9 mouse cellular contexts compared by ENCODE assay signal in the genomic region with DNA sequence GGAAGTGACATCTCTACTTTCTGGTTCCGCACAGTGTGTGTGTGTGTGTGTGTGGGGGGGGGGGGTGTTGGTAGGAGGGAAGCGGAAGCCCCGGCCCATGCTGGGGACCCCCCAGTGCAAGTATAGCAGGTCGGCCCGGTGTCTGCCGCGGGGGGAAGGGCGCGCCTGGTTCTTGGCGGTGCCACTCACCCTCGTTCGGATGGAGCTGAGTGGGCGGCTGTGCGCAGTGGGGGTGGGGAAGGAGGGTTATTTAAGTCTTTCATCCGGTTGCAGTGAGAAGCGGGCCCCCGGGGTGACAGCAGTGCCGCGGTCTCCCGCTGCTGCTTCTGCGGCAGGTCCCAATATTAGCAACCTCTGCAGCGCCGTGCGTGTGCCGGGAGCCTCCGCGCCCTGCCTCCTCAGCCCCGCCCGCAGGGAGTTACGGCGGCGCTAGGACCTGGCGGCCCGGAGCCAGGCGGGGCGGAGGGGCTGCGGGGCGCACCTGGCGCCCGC. TPM values are rescaled to one million over a fixed set of nuclear protein-coding genes. Genes with fewer than 3 reads are reported as not detected.
DNase-seq lines count a peak whose midpoint lies in the region; ATAC-seq and TF ChIP-seq lines count a peak whose summit lies in the region.
"Had no signal": no experiment of that assay in that cellular context is flagged by ENCODE, and none has a peak within 500 bp of the region (broad histone marks: within the 10 kb centered on the region; RNA-seq: fewer than 3 reads in every experiment).

No protein-coding gene starts in this region.

- H3K9ac ChIP-seq in forebrain, embryonic 16.5 days (replicated peaks; ENCODE audit: low read depth, low read length), result peak overlapping the region; percentile 54
- H3K9ac ChIP-seq in hindbrain, postnatal 0 days (replicated peaks; ENCODE audit: low read length), result peak overlapping the region; percentile 69
- H3K9ac ChIP-seq in midbrain, embryonic 14.5 days (replicated peaks; ENCODE audit: low read length), result peak overlapping the region; percentile 75

- ATAC-seq in forebrain, embryonic 16.5 days, result peak; percentile 78
- peak; percentile 86 for ATAC-seq in hindbrain, postnatal 0 days
- ATAC-seq in midbrain, embryonic 14.5 days (ENCODE audit: low FRiP score, low TSS enrichment), result peak; percentile 84

- H3K4me3 ChIP-seq in gastrocnemius, adult 2 months, result peak overlapping the region; percentile 83
- H3K4me3 ChIP-seq in forebrain, embryonic 16.5 days (replicated peaks; ENCODE audit: low read length), result peak overlapping the region; percentile 63
- peak overlapping the region; percentile 58 for H3K4me3 ChIP-seq in hindbrain, postnatal 0 days (ENCODE audit: low read length)
- H3K4me3 ChIP-seq in midbrain, embryonic 14.5 days (replicated peaks; ENCODE audit: low read depth, low read length), result peak overlapping the region; percentile 66

- no peaks in the 10 kb centered on the region for H3K36me3 ChIP-seq in forebrain, embryonic 16.5 days (ENCODE audit: control insufficient read depth, insufficient read depth)
- no peaks in the 10 kb centered on the region for H3K36me3 ChIP-seq in hindbrain, postnatal 0 days (ENCODE audit: insufficient read depth, low read length)
- H3K36me3 ChIP-seq in midbrain, embryonic 14.5 days (ENCODE audit: control insufficient read depth, insufficient read depth, low read length), result no peaks in the 10 kb centered on the region

- H3K27ac ChIP-seq in gastrocnemius, adult 2 months, result peak overlapping the region; percentile 12; the same call in 1 of the 2 replicates
- H3K27ac ChIP-seq in forebrain, embryonic 16.5 days (ENCODE audit: low read length), result peak overlapping the region; percentile 42
- peak overlapping the region; percentile 84 for H3K27ac ChIP-seq in hindbrain, postnatal 0 days
- peak overlapping the region; percentile 88 for H3K27ac ChIP-seq in midbrain, embryonic 14.5 days (replicated peaks; ENCODE audit: low read depth, low read length)

- TF ChIP-seq CTCF in gastrocnemius, adult 2 months (IDR thresholded peaks at IDR 0.05), result no peak
- TF ChIP-seq CTCF in hindbrain, postnatal 0 days (IDR thresholded peaks at IDR 0.05; ENCODE audit: low read depth), result no peak

- DNase-seq in gastrocnemius, adult 2 months, result peak; percentile 59
- no peak for DNase-seq in gastrocnemius, postnatal 36 days
- peak; percentile 89 for DNase-seq in cerebellum, adult 11-12 months
- DNase-seq in hindbrain, postnatal 0 days (ENCODE audit: low spot score), result peak; percentile 89
- peak; percentile 47 to 77 for DNase-seq in left cerebral cortex, postnatal 10 days (ENCODE audit: extremely low spot score in 1 of 2, low spot score in 2 of 2)
- peak; percentile 92 for DNase-seq in midbrain, embryonic 14.5 days
- peak; percentile 63 for DNase-seq in testis, postnatal 14 days (ENCODE audit: low spot score)

- intact Hi-C loops in gastrocnemius, adult 2 months (cut with DNase I), result loop anchor here (10.0 kb wide), 1 partner anchor 1129 kb away; a partner anchor contains a TSS
- intact Hi-C loops in gastrocnemius, postnatal 36 days (cut with DNase I), result no loop called here
- intact Hi-C loops in left cerebral cortex, postnatal 10 days (cut with DNase I), result no loop called here

- H3K4me1 ChIP-seq in forebrain, embryonic 16.5 days (replicated peaks; ENCODE audit: control insufficient read depth, insufficient read depth, low read length), result peaks cover 45% of the 10 kb centered on the region
- no peaks in the 10 kb centered on the region for H3K4me1 ChIP-seq in hindbrain, postnatal 0 days (ENCODE audit: insufficient read depth, low read length)
- peaks cover 25% of the 10 kb centered on the region for H3K4me1 ChIP-seq in midbrain, embryonic 14.5 days (ENCODE audit: control insufficient read depth, insufficient read depth, low read length)

- no peaks in the 10 kb centered on the region for H3K9me3 ChIP-seq in forebrain, embryonic 16.5 days (ENCODE audit: control insufficient read depth, low read length)
- no peaks in the 10 kb centered on the region for H3K9me3 ChIP-seq in hindbrain, postnatal 0 days (ENCODE audit: low read length)
- H3K9me3 ChIP-seq in midbrain, embryonic 14.5 days (ENCODE audit: control insufficient read depth, low read length), result no peaks in the 10 kb centered on the region

- peaks cover 47% of the 10 kb centered on the region for H3K27me3 ChIP-seq in forebrain, embryonic 16.5 days (replicated peaks; ENCODE audit: control insufficient read depth, insufficient read depth, low read length)
- no peaks in the 10 kb centered on the region for H3K27me3 ChIP-seq in hindbrain, postnatal 0 days (ENCODE audit: insufficient read depth, low read length)
- H3K27me3 ChIP-seq in midbrain, embryonic 14.5 days (ENCODE audit: control insufficient read depth, insufficient read depth, low read length), result peaks cover 42% of the 10 kb centered on the region

- 0% methylated on average over 39 of the region's 40 CpGs for WGBS in forebrain, embryonic 16.5 days
- WGBS in hindbrain, postnatal 0 days, result under 1% methylated on average over 35 of the region's 40 CpGs
- WGBS in midbrain, embryonic 14.5 days, result under 1% methylated on average over 38 of the region's 40 CpGs

- peak overlapping the region; percentile 88 for H3K4me2 ChIP-seq in forebrain, embryonic 16.5 days (ENCODE audit: low read length)
- peak overlapping the region; percentile 95 for H3K4me2 ChIP-seq in hindbrain, postnatal 0 days (ENCODE audit: low read depth, low read length)
- H3K4me2 ChIP-seq in midbrain, embryonic 14.5 days (ENCODE audit: low read length), result peak overlapping the region; percentile 98

RNA-seq across cellular contexts. Expression of a gene that starts 5.7 kb away (rescaled TPM):
- 1 to 10 TPM; 1.3 to 2.8 TPM for total RNA-seq in gastrocnemius, adult 2 months (2021)
- 1 to 10 TPM in 1 of 2 experiments, under 1 TPM in 1; 0.62 to 1.4 TPM for total RNA-seq in gastrocnemius, postnatal 36 days (2021)
- polyA plus RNA-seq in forebrain, embryonic 16.5 days (2015; fragmentation: Nextera tagmentation; extraction: Ambion mirVana), result 7.4 and 10.1 TPM in 2 replicates
- total RNA-seq in hindbrain, postnatal 0 days (2014; rRNA removed), result 10.8 and 12.4 TPM in 2 replicates
- polyA plus RNA-seq in hindbrain, postnatal 0 days (2015; fragmentation: Nextera tagmentation; extraction: Ambion mirVana), result 24.2 and 25.9 TPM in 2 replicates
- total RNA-seq in left cerebral cortex, postnatal 10 days (2021), result 10 to 100 TPM; 16.4 to 16.7 TPM
- 13.5 and 19.7 TPM in 2 replicates for polyA plus RNA-seq in midbrain, embryonic 14.5 days (2014; fragmentation: Nextera tagmentation; extraction: Ambion mirVana)
- total RNA-seq: hematopoietic stem cell, adult 5-6 weeks had no signal

Comparison
In these comparisons a context has a peak if more than half of its experiments do, and no peak if none do; other contexts are left out.
1. DNase-seq: peak in gastrocnemius, adult 2 months (single experiment), cerebellum, adult 11-12 months (single experiment), hindbrain, postnatal 0 days (single experiment), left cerebral cortex, postnatal 10 days (2 of 2), midbrain, embryonic 14.5 days (single experiment) and testis, postnatal 14 days (single experiment); none in gastrocnemius, postnatal 36 days (0 of 2).
2. H3K27ac ChIP-seq: peak in every context shown above with its lines; median percentile 88 in midbrain, embryonic 14.5 days; 84 in hindbrain, postnatal 0 days; 42 in forebrain, embryonic 16.5 days; 12 in gastrocnemius, adult 2 months.
3. Peak in every context shown above with its lines, with median percentiles within 50 percentile points of each other: H3K4me3 ChIP-seq, ATAC-seq, H3K4me2 ChIP-seq and H3K9ac ChIP-seq.